Mouse (Mus musculus) midbrain, postnatal 0 days (tissue): ENCODE results near the gene Srgap3. TPM values are rescaled to one million over a fixed set of nuclear protein-coding genes. Genes with fewer than 3 reads are reported as not detected.

ENCODE experiments used
- ATAC-seq: fragments of 200-750 bp; cut with Nextera tagmentation; 2 replicates; pipeline ENCODE4 v1.8.0; 2017; ENCODE audit warnings: moderate number of reproducible peaks, mild to moderate bottlenecking, moderate TSS enrichment, moderate library complexity; ENCODE audit not compliant: low FRiP score
- DNase-seq: peaks from one replicate; pipeline ENCODE4 v3.0.0-alpha.2; 2015; ENCODE audit warnings: low spot score
- H3K27ac ChIP-seq: fragments of 300-500 bp; sonication (generic); 2 replicates; pipeline ENCODE4 v1.5.1; 2014; ENCODE audit warnings: low read depth, mild to moderate bottlenecking, low read length, mixed read lengths
- H3K27me3 ChIP-seq: fragments of 300-500 bp; sonication (generic); 2 replicates; pipeline ENCODE4 v1.6.1; 2014; ENCODE audit warnings: low read length, control low read depth, mixed read lengths; ENCODE audit not compliant: insufficient read depth
- H3K36me3 ChIP-seq: fragments of 300-500 bp; sonication (generic); 2 replicates; pipeline ENCODE4 v1.6.1; 2014; ENCODE audit warnings: low read length, control low read depth, mixed read lengths; ENCODE audit not compliant: insufficient read depth
- H3K4me1 ChIP-seq: fragments of 300-500 bp; sonication (generic); 2 replicates; pipeline ENCODE4 v1.6.1; 2014; ENCODE audit warnings: mild to moderate bottlenecking, control low read depth, antibody characterized with exemption, low read length, mixed read lengths; ENCODE audit not compliant: insufficient read depth
- H3K4me2 ChIP-seq: fragments of 300-500 bp; sonication (generic); 2 replicates; pipeline ENCODE4 v1.6.1; 2014; ENCODE audit warnings: low read depth, mild to moderate bottlenecking, low read length, mixed read lengths; ENCODE audit not compliant: poor library complexity, severe bottlenecking
- H3K4me3 ChIP-seq: fragments of 300-500 bp; sonication (generic); 2 replicates; pipeline ENCODE4 v1.5.1; 2014; ENCODE audit warnings: low read depth, mild to moderate bottlenecking, low read length, moderate library complexity
- H3K9ac ChIP-seq: fragments of 300-500 bp; sonication (generic); replicated peaks from 2 replicates; pipeline ENCODE4 v1.6.1; 2014; ENCODE audit warnings: mild to moderate bottlenecking, low read length, moderate library complexity, mixed read lengths; ENCODE audit not compliant: poor library complexity, severe bottlenecking
- H3K9me3 ChIP-seq: fragments of 300-500 bp; sonication (generic); 2 replicates; pipeline ENCODE4 v1.6.1; 2016; ENCODE audit warnings: low read length, control low read depth
- CTCF ChIP-seq: IDR thresholded peaks from 2 replicates; pipeline ENCODE4 v1.5.1; 2016; ENCODE audit warnings: antibody characterized with exemption, mild to moderate bottlenecking
- WGBS: fragments of 180-500 bp; shearing (Covaris S2); extraction: QIAGEN DNeasy Blood & Tissue Kit; methylation state at CpG from one replicate; pipeline ENCODE4 v1.1.7; 2014; 5-methylcytosine and 5-hydroxymethylcytosine counted together
- polyA plus RNA-seq: library from polyadenylated mRNA; unstranded; fragments of >200 nt; fragmentation: Nextera tagmentation; extraction: Ambion mirVana; gene quantifications from 2 replicates; pipeline ENCODE4 v1.2.1, GENCODE M21; 2015
- total RNA-seq: library from RNA; depleted of rRNA; stranded (reverse); fragments of >200 nt; gene quantifications from 2 replicates; pipeline ENCODE4 v1.2.3, GENCODE M21; 2014

Srgap3 gene
- total and polyA plus RNA-seq, 2 experiments from 2014 or later = 29.8 to 58.6 TPM

DNA sequence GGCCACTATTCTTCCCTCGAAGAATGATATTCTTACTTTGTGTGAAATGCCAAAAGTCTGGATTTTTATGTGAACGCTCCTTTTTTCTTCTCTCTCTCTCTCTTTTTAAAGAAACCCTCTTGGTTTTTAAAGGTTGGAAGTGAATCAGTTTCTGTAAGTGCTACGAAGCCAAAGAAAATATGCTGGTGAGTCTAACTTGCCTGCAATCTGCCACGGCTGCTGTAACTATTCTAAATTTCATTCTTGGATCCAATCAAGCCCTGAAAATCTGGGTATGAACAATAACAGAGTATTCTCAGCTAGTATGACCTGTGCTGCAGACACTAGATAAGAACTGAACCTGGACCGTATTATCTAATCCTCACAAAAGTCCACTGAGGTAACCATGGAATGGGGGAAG is 21.1 kb downstream of the Srgap3 start:
- Histone ChIP-seq H3K27ac (no peak overlapping the region), H3K27me3 (no peaks in the 10 kb centered on the region), H3K9me3 (no peaks in the 10 kb centered on the region), H3K4me2 (no peak overlapping the region), H3K9ac (no peak overlapping the region), H3K36me3 (no peaks in the 10 kb centered on the region), H3K4me1 (peaks cover 18% of the 10 kb centered on the region; the same call in 1 of the 2 replicates), H3K4me3 (no peak overlapping the region)
- no peak for TF ChIP-seq CTCF
- no peak for ATAC-seq
- DNase-seq = no peak
- 75% methylated on average over 5 of the region's 5 CpGs for WGBS

DNA sequence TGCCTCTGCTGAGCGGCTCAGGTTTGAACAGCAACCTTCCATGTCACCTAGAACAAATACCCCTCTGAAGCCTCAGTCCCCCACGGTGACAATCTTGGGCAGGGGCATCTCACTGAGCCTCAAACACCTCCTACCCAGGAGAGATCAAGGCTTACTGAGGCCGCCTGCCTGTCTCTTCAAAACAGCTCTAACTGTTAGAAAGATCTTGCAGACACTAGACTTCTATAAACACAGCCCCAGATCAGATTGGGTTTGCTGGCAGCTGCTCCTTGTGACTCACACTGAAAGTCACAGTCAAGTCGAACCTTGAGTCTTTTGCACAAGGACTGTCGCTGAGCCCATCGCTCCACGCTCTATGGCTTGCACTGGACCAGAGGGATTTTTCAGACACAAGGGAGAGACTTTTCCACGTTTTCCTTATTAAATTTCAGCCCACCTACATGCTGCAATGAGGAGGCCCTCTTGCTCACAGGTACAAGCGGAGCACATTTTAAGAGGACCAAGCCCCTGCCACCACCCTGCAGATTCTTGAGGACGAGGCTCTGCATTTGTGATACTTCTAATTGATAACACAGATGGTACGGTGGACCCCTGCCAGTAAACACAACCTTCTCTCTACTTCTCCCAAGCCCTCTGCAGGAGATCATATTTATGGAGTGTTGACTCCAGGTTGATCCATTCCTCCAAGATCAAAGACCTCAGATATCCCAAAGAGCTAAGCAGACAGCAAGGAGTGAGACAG is 21.7 kb downstream of the Srgap3 start:
- no peak overlapping the region for H3K9ac ChIP-seq
- no peak overlapping the region for H3K4me2 ChIP-seq
- peaks cover 18% of the 10 kb centered on the region; the same call in 1 of the 2 replicates for H3K4me1 ChIP-seq
- WGBS = 44% methylated on average over 11 of the region's 11 CpGs
- no peak overlapping the region for H3K4me3 ChIP-seq
- ATAC-seq (no peak), DNase-seq (no peak)
- TF ChIP-seq CTCF = no peak
- H3K27ac ChIP-seq = peak overlapping the region; percentile 18; the same call in 1 of the 2 replicates
- H3K9me3 ChIP-seq = no peaks in the 10 kb centered on the region
- H3K27me3 ChIP-seq = no peaks in the 10 kb centered on the region
- H3K36me3 ChIP-seq = no peaks in the 10 kb centered on the region

DNA sequence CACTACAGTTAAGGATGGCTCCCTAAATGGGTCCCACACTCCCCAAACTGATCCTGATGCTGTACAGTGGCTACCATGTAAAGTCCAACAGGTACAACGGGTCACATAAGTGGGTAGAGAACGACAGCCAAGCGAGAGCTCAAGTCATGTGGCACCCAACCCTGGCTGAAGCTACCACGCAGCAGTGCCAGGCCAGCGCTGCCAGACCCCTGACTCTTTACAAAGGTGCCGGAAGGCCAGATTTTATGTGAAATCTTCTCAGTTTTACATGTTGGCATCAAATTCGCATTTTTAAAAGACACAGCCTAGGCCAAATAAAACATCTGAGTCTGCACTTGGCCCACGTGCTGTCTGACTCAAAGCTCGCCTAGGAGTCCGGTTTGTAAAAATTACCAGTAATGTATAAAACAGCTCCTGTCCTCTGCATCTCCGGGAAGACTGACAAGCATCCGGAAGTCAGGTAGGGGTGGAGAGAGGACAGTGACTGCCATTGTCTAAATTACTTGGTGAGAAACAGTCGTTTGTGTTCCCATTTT is 22.4 kb downstream of the Srgap3 start:
- Histone ChIP-seq H3K4me2 (no peak overlapping the region), H3K4me3 (no peak overlapping the region), H3K9ac (no peak overlapping the region), H3K27ac (peak overlapping the region; percentile 18; the same call in 1 of the 2 replicates), H3K36me3 (no peaks in the 10 kb centered on the region), H3K27me3 (no peaks in the 10 kb centered on the region), H3K4me1 (peaks cover 18% of the 10 kb centered on the region; the same call in 1 of the 2 replicates), H3K9me3 (no peaks in the 10 kb centered on the region)
- ATAC-seq = no peak
- TF ChIP-seq CTCF = no peak
- no peak for DNase-seq
- 64% methylated on average over 13 of the region's 13 CpGs for WGBS

DNA sequence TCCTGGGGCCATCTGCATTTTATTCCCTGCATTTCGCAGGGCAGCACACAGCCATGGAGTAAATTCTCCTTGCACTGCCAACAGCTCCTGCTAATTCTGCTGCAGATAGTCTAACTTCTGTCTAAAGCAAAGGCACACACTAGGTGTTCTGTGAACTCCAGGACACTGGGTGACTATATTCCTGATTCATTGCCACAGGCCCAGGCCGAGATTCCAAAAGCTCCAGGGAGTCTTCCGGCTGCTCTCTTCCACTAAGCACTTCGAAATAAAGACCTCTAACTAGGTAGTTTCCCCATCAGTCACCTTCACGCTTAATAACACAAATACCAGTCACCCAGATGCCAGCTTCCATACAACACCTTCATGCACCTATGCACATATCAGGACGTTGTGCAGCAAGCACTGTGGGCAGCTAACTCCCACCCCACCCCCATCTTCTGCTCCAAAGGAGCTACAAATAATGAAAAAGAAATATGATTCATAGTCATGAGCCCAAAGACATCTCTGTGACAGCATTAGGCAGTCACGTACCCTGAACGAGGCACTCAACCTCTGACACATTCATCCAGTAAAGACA is 26.4 kb downstream of the Srgap3 start:
- ATAC-seq (no peak), DNase-seq (no peak)
- Histone ChIP-seq H3K9me3 (no peaks in the 10 kb centered on the region), H3K36me3 (no peaks in the 10 kb centered on the region), H3K27ac (no peak overlapping the region), H3K4me1 (0 out of 2 replicates have a peak, but pooled peaks cover 8% of the 10 kb centered on the region), H3K4me2 (no peak overlapping the region), H3K4me3 (no peak overlapping the region), H3K9ac (no peak overlapping the region), H3K27me3 (no peaks in the 10 kb centered on the region)
- TF ChIP-seq CTCF = no peak
- WGBS = 67% methylated on average over 8 of the region's 8 CpGs

DNA sequence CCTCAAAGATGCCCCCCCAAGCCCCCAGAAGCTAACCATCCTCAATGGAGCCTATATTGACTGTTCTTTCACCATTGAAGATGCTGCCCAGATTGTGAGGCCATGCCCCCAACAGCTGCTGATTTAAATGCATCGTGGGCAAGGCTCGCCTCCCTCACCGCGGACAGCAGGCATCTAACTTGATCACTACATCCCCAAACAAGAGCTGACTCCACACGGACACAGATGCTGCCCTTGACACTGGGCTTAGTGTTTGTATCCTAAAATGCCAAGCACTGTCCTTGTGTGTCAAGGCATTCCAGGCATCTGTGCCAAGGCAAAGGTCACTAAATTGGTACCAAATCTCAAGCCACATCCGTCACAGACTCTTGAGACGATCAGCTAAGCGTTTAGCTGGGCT is 29.3 kb downstream of the Srgap3 start:
- ATAC-seq (no peak), DNase-seq (no peak)
- Histone ChIP-seq H3K9ac (no peak overlapping the region), H3K27ac (no peak overlapping the region), H3K4me1 (no peaks in the 10 kb centered on the region), H3K4me3 (no peak overlapping the region), H3K4me2 (no peak overlapping the region), H3K9me3 (no peaks in the 10 kb centered on the region), H3K27me3 (no peaks in the 10 kb centered on the region), H3K36me3 (no peaks in the 10 kb centered on the region)
- 73% methylated on average over 8 of the region's 8 CpGs for WGBS
- no peak for TF ChIP-seq CTCF

DNA sequence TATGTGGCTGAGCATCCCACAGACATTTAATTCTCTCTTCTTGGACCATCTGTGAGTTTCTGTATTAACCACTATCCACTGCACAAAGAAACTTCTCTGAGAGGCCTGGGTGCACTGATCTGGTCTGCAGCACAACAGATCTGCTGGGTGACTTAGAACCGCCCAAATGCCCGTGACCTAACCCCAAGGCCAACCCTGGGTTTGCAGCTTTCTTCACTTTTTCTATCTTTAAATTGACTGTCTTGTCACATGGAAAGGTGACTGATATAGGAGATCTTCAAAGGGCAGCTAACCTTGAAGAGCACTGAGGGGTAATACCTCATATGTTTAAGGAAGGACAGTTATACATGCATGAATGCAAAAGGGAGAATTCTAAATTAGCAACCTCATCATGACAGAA is 30.8 kb downstream of the Srgap3 start:
- Histone ChIP-seq H3K4me2 (no peak overlapping the region), H3K27me3 (no peaks in the 10 kb centered on the region), H3K4me1 (no peaks in the 10 kb centered on the region), H3K9me3 (no peaks in the 10 kb centered on the region), H3K36me3 (no peaks in the 10 kb centered on the region), H3K9ac (no peak overlapping the region), H3K27ac (no peak overlapping the region), H3K4me3 (no peak overlapping the region)
- no peak for DNase-seq
- no peak for ATAC-seq
- no peak for TF ChIP-seq CTCF
- WGBS = 95% methylated on average over 2 of the region's 2 CpGs
